Mouse (Mus musculus) c-Kit-positive CD71-positive TER-119-positive erythroid progenitor cells, embryonic 14.5 days (primary cell): ENCODE results near the gene Fmo6.

Experiments used
- DNase-seq: peaks from one replicate; pipeline ENCODE4 v3.0.0-alpha.2; 2013; ENCODE audit warnings: low spot score

The Fmo6 gene

DNA sequence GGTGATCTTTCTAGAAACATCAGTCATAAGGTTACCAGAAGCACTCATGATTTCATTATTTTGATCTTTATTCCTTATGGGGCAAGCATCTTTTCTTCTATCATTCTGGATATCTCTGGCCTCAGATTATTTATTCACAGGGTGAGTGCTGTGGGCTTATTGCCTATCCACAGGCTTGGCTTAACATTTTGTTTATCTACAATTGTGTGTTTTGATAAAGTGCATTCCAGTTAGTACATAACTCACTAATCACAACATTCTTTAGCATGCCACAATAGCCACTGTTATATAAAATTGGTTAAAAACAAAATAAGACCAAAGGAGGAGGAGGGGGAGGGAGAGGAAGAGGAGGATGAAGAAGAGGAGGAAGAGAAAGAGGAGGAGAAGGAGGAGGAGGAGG lies 25.2 kb downstream of the Fmo6 start:
- DNase-seq = no peak

DNA sequence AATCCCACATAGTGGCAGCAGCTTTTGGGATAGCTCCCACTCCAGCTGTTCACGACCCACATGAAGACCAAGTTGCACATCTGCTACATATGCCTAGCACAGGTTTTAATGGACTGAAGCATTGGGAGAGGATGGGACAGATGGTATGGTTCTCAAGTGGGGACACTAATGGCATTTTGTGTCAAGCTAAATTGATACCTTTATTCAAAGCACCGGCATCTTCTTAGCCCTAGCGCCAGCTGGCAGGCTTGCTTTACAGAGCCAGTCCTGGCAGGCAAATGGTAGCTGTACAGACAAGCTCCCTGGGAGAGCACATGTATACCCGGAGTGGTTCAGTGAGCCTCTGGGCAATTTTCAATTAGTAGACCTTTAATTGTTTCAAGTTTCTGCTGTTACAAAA lies 35.4 kb downstream of the Fmo6 start:
- no peak for DNase-seq

- DNase-seq = no peak
Observed at GRCm38 (mm10) chr1:162897838-162898811, 39.2 kb downstream of the Fmo6 start, which contains the start of gene Fmo2. Gene Fmo2 (minus strand): TSS chr1:162898726.

- peak; percentile 33 for DNase-seq
Observed at GRCm38 (mm10) chr1:162895900-162896299, 41.4 kb downstream of the Fmo6 start.

DNA sequence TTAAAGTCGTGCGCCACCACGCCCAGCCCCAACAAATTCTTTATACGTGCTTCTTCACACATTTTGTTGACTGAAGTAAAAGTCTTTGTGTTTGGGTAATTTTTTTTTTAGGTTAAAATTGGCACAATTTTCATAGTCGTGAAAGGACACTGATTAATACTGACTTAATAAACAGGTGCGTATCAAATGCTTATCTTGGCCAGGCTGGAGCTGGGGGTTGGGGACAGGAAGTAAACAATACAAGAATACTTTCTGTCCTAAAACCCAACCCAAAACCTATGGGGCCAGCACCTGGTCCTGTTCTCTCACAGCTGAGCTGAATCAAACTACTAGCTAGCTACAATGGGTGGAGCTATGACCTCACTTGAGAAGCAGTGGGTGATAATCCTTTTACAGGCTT lies 44.3 kb downstream of the Fmo6 start:
- no peak for DNase-seq

- no peak for DNase-seq
Observed at GRCm38 (mm10) chr1:162891980-162892451, 45.3 kb downstream of the Fmo6 start.

- DNase-seq = no peak
Observed at GRCm38 (mm10) chr1:162888646-162889045, 48.7 kb downstream of the Fmo6 start.

GRCm38 (mm10) chr1:162887644-162888043 lies 49.7 kb downstream of the Fmo6 start:
- no peak for DNase-seq

- no peak for DNase-seq
Observed at GRCm38 (mm10) chr1:162886138-162886816, 51.0 kb downstream of the Fmo6 start.

DNA sequence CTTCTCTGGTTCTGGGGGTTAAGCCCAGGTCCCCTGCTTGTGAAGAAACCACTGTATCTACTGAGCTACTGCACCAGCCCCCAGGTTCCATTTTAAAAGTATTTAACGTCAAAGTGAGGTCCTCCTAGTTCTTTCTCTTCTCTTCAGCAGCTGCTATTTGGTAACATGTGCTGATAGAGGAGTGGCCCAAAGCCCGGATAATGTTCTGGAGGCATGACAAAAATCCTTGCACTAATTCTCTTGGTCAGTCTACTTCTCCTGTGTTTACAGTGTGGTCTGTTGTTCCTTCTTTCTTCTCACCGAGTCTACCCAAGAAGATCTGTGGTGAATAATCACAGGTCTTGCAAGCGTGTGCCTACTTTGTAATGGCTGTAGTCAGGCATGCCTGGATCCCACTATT lies 54.6 kb downstream of the Fmo6 start:
- DNase-seq = no peak

DNA sequence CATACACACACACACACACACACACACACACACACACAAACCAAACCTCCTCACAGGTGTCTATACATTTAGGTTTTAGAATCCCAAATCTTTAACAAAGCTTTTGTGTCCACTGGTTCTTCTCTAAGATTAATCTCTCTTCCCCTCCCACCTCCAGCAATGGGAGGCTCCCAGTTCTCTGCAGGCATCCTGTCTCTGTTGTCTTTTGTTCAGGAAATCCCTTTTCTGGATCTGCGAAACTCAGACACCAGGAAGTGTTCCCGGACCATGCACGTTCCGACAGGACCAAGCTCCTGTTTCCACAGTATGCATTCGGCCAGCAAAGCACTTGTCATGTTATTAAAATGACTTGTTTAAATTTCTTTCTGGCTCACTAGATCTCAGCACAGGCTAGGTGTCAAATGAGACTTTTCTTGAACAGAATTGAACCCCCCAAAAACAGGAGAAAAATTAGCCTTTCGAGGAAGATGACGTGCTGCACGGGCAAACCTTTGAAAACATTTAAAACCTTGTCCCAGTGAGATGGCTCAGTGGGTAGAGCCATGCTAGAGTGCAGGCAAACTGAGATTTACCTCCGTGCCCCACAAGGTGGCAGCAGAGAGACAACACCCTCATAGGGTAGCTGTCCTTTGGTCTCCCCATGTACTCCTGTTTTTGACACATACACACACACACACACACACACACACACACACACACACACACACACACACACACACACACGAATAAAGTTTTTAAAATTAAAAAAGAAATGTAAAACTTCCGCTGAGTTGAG lies 57.5 kb downstream of the Fmo6 start:
- DNase-seq = peak; percentile 25

GRCm38 (mm10) chr1:162875091-162875490 lies 62.2 kb downstream of the Fmo6 start:
- no peak for DNase-seq

- no peak for DNase-seq
Observed at GRCm38 (mm10) chr1:162871701-162872311, 65.5 kb downstream of the Fmo6 start.

- no peak for DNase-seq
Observed at GRCm38 (mm10) chr1:162870978-162871377, 66.3 kb downstream of the Fmo6 start.

DNA sequence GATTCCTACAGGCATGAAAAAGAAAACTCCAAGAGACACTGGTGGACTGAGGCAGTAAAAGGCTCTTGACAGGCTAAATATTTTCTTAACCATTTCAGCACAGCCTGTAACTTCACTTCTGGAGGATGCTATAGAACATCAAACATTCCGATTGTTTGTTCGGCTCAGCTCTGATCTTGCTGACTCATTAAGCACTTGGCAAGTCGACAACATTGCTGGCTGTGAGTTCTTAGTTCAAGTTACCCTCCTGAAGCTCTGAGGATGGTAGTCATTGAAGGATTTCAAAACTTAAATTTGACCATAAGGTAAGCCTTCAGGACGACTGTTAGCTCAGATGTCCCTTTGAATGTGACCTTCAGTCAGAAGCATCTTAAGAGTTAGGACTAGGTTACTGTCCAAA lies 69.9 kb downstream of the Fmo6 start:
- no peak for DNase-seq
